Mouse (Mus musculus) spleen, postnatal 36 days (tissue): Measurements from ENCODE around the gene Hnrnpa0.
"Not testable (repeated sequence)": the region's sequence is repeated elsewhere in the genome, so short reads cannot be mapped to it uniquely, and the experiment has no call there.

Experiments
- DNase-seq, 2 experiments: peaks; one replicate each; pipeline ENCODE4 v3.0.0; 2022; ENCODE audit warnings: low spot score in 2 of 2, mixed read lengths in 1 of 2

Gene Hnrnpa0

DNA sequence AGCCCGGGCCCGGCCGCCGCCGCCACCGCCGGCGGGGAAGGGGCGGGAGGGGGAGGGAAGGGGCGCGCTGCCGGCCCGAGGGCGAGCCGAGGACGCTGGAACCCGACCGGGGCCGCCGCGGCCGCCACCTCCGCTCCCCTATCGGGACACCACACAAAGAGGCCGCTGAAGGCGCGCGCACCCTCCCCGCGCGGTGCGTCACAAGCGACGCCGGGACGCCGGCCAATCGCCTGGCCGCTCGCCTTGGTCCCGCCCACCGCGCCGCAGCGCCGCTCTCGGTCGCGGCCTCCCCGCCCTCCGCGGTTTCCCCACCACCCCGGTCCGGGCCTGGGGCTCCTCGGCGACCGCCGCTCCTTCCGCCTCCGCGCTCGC is at the start of gene Hnrnpa0:
Hnrnpa0 (minus strand) TSS at position 161 of the 372 bp plus-strand sequence.
- peak; percentile 93 to 94 for DNase-seq

DNA sequence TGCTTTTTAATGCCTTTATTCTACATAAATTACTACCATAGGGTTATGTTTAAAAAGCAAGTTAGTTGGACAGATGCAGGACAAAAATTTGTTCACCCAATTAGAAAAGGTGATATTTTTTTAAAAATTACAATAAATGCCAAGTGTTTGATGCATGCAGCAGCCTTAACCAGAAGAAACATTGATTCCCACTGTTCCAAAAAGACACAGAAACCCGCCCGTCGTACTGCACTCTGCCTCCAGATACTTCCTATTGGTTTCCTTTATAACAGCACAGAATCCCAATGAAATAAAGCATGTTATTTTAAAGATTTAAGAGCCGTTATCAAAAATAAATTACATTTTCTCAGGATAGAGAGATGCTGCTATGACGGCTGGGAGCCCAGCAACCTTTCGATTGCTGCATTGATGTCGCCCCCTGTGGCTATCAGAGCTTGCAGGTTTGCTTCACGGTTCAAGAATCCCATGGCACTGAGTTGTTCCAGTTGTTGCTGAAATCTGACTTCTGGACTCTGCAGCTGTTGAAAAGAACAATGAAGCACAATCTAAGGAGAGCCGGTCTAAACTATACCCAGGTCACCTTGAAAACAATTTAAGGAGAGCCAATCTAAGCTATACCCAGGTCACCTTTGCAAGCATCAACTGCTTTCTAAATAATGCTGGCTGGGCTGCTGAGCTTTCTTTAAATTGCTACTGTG is 49.3 kb upstream of the Hnrnpa0 start:
- DNase-seq = peak; percentile 100

DNA sequence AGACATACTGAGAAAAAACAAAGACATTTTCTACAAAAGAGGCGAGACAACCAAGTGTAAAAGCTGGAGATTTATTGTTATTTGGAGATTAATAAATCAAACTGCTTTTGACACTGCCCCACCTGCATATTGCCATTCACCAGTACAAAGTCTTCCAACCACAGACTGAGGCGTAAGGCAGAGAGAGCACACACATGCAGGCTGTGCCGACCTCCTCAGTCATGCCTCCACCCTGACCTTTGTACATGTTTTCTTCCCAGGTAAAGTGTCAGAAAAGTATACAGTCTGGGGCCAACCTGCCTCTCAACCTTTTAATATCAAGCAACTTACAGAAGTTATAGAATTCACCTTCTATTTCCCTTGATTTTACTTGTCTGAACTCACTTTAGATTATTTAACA is 47.7 kb upstream of the Hnrnpa0 start:
- DNase-seq = no peak

- DNase-seq = no peak
These were observed 39.8 kb upstream of the Hnrnpa0 start for GRCm38 (mm10) chr13:58168119-58168518.

- no peak for DNase-seq
These were observed 35.0 kb upstream of the Hnrnpa0 start for GRCm38 (mm10) chr13:58163343-58163742.

GRCm38 (mm10) chr13:58160761-58161160 is 32.4 kb upstream of the Hnrnpa0 start:
- no peak for DNase-seq

- peak; percentile 78 to 85 for DNase-seq
These were observed 29.9 kb upstream of the Hnrnpa0 start for GRCm38 (mm10) chr13:58158099-58158912.

DNA sequence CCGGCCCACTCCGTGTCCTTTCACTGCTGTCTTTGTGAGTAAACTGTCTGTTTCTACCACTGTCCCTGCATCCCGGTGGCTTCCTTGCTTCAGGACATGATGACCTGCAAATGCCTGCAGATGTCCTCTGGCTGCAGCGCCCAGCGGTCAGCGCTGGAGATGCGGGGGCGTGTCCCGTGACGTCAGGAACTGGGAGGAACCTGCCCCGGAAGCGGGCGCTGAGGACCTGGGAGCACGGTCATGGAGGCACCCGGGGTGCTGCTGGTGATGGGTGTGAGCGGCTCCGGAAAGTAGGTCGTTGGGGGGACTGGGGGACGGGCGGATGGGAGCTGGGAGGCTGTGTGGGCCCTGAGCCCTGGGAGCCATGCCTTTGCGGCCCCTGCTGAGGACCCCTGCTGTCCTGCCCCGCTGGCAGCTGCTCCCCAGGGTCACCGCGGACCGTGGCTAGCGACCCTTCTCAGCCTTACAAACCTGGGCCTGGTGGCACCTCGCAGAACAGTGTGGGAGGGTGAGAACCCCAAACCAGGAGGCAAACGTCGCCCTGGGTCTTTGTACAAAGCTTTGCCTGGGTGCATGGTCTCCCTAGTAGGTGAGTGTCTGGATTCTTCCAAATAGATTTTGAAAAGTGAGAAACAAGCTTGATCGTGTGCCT is 29.2 kb upstream of the Hnrnpa0 start, which contains the start of gene Idnk:
Idnk (plus strand) TSS at position 203 of the 652 bp plus-strand sequence.
- peak; percentile 79 to 83 for DNase-seq

- no peak for DNase-seq
These were observed 28.7 kb upstream of the Hnrnpa0 start for GRCm38 (mm10) chr13:58157036-58157435.

DNA sequence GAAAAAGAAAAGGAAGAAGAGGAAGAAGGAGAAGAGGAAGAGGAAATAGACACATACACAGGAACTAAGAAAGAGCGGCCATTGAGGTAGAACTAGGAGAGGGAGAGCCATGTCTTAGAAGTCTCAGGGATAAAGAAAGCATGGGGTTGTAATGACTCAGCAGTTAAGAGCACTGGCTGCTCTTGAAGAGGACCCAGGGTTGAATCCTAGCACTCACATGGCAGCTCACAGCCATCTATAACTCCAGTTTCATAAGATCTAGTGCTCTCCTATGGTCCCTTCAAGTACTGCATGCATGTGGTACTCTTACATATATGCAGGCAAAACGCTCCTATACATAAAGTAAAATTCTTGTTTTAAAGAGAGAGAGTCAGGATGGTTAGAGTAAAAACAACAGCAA is 27.7 kb upstream of the Hnrnpa0 start:
- no peak for DNase-seq

DNA sequence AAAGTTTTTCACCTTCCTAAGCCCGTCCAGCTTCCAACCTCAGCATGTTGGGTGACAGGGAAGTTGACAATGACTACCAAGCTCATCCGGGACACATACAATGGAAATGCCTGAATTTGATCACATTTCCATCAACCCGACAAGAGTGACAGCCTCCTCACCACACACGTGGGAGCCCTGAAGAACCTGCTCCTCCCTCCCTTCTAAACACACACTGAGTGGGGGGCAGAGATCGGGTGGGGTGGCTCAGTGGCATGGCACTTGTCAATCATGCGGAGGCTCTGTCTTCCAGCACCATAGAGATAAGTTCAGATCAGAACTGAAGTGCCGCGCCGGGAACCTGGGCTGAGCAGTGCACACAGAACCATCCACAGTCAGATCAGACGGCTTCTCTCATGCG is 22.1 kb upstream of the Hnrnpa0 start:
- DNase-seq = no peak

GRCm38 (mm10) chr13:58149629-58150028 is 21.3 kb upstream of the Hnrnpa0 start:
- no peak for DNase-seq

GRCm38 (mm10) chr13:58149033-58149558 is 20.7 kb upstream of the Hnrnpa0 start:
- no peak for DNase-seq

DNA sequence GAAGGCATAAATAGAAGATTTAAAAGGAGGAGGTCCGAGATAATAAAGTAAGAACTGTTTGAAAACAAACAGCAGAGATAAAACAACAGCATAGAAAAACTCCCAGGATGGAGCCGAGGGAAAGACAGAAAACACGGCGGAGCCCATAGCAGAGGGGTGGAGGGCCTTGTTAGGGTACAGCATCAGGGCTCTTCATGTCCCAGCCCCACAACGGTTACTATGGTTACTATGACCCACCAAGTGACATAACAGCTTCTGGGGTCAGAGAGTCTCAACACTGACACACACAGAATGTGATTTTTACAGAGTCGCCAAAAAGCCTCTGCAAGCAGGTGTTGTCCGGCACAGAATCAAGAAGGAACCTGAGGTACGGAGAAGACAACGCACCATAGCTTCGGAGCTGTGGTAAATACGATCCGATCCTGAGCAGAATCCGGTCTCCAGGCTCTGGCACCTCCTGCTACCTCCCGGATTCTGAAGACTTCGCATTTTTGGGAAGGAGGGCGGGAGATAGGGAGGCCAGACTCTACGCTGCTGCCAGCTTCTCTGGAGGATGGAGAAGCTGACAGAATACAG is 20.0 kb upstream of the Hnrnpa0 start:
- no peak for DNase-seq

GRCm38 (mm10) chr13:58147760-58148159 is 19.4 kb upstream of the Hnrnpa0 start:
- no peak for DNase-seq

DNA sequence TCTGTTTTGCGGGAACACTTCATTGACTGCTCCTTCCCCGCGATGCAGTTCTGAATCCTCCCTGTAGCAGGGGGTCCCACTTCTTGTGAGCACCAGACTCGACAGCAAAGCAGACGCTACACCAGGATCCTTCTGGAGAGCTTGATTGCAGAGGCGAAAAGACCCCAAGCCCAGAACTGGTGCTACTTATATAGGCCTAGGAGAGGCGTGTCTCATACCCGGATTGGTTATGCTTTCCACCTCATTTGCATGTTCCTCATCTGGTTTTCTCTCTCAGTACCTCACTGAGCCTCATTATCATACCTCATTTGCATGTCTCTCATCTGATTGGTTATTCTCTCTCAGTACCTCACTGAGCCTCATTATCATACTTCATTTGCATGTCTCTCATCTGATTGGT is 18.2 kb upstream of the Hnrnpa0 start:
- DNase-seq = not testable (repeated sequence)

DNA sequence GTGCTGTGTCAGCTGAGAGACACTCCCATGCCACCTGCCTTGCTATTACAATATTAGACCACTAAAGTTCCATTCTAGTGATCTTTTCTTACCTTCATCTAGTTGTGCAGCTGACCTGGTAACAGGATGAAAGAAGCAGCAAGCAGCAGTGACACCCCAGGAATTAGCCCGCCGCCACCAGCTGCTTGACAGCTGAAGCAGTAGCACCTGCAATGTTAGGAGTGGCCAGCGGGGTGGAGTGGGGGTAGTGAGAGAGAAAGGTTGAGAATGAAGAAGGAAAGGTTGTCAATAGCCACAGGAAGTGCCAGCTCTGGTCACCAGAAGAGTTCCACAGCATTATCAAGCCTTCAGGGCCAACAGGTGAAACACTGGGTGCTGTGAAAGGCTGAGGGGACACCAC is 3.3 kb upstream of the Hnrnpa0 start:
- DNase-seq = no peak

- DNase-seq = no peak
These were observed 1.4 kb upstream of the Hnrnpa0 start for GRCm38 (mm10) chr13:58129687-58130246.

GRCm38 (mm10) chr13:58128768-58129671 is 664 bp upstream of the Hnrnpa0 start:
- DNase-seq = peak; percentile 96

DNA sequence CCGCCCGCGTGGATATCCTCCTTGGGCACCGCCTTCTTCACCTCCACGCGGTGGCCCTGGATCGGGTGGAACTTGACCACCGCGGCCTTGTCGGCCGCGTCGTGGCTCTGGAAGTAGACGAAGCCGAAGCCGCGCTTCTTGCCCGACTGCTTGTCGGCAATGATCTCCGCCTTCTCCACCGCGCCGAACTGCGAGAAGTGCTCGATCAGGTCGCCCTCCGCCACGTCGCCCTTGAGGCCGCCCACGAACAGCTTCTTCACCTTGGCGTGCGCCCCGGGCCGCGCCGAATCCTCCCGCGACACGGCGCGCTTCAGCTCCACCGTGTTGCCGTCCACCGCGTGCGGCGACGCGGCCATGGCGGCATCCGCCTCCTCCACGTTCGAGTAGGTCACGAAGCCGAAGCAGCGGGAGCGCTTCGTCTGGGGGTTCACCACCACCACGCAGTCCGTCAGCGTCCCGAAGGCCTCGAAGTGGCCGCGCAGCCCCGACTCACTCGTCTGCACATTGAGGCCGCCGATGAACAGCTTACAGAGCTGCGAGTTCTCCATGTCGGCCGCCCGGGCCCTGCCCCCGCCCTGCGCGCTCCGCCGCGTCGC is 492 bp downstream of the Hnrnpa0 start:
- DNase-seq = peak; percentile 47 to 53
